Mouse (Mus musculus): ENCODE results near the gene Pmm1.

GRCm38 (mm10) chr15:81969173-81969572 lies 8.4 kb upstream of the Pmm1 start:
- TF ChIP-seq CTCF (IDR thresholded peaks at IDR 0.05; ENCODE audit: low read depth) = no peak
- TF ChIP-seq EP300 (IDR thresholded peaks at IDR 0.05; ENCODE audit: low read depth) = no peak
